26 mouse cellular contexts compared by ENCODE assay signal in genomic region chr12:119398046-119398659, GRCm38 (mm10).
DNase-seq lines count a peak whose midpoint lies in the region; ATAC-seq and TF ChIP-seq lines count a peak whose summit lies in the region.
"Had no signal": no experiment of that assay in that cellular context is flagged by ENCODE, and none has a peak within 500 bp of the region (broad histone marks: within the 10 kb centered on the region; RNA-seq: fewer than 3 reads in every experiment).

No protein-coding gene starts in this region.

- H3K4me1 ChIP-seq in intestine, postnatal 0 days (replicated peaks; ENCODE audit: control insufficient read depth, insufficient read depth, low read length) = no peaks in the 10 kb centered on the region
- no peaks in the 10 kb centered on the region for H3K4me1 ChIP-seq in cerebellum, adult 2 months (ENCODE audit: control insufficient read depth, insufficient read depth, low read length)
- H3K4me1 ChIP-seq: embryonic facial prominence, embryonic 12.5 days; embryonic facial prominence, embryonic 15.5 days; heart, embryonic 12.5 days; heart, embryonic 15.5 days had no signal

- H3K9ac ChIP-seq in intestine, postnatal 0 days (ENCODE audit: low read depth, low read length) = no peak overlapping the region
- H3K9ac ChIP-seq: embryonic facial prominence, embryonic 12.5 days; embryonic facial prominence, embryonic 15.5 days; forebrain, postnatal 0 days; heart, embryonic 12.5 days; heart, embryonic 15.5 days; hindbrain, embryonic 14.5 days had no signal

- ATAC-seq in common myeloid progenitor, adult 5-6 weeks (replicated peaks; ENCODE audit: low read depth, poor library complexity, severe bottlenecking) = 0 out of 2 replicates have a peak, but pooled peaks have one; percentile 25
- peak; percentile 36; the same call in 1 of the 2 replicates for ATAC-seq in intestine, postnatal 0 days
- ATAC-seq in monocyte, adult 5-6 weeks (replicated peaks; ENCODE audit: insufficient number of reproducible peaks, low FRiP score, low TSS enrichment, poor library complexity, severe bottlenecking) = peak; percentile 71
- ATAC-seq: activated CD4-positive, CD25-positive, alpha-beta regulatory T cell, adult 4 months; CD4-positive, CD25-positive, alpha-beta regulatory T cell, adult 4 months; forebrain, embryonic 14.5 days; forebrain, postnatal 0 days; hindbrain, postnatal 0 days had no signal

- no peaks in the 10 kb centered on the region for H3K9me3 ChIP-seq in intestine, postnatal 0 days (ENCODE audit: control insufficient read depth)
- H3K9me3 ChIP-seq: embryonic facial prominence, embryonic 12.5 days; embryonic facial prominence, embryonic 15.5 days; heart, embryonic 12.5 days; heart, embryonic 15.5 days had no signal

- H3K4me3 ChIP-seq in intestine, postnatal 0 days (ENCODE audit: low read depth, low read length) = no peak overlapping the region
- H3K4me3 ChIP-seq in cerebellum, adult 2 months (replicated peaks; ENCODE audit: insufficient read depth, low read depth, low read length) = no peak overlapping the region
- H3K4me3 ChIP-seq: embryonic facial prominence, embryonic 12.5 days; embryonic facial prominence, embryonic 15.5 days; gastrocnemius, adult 2 months; heart, embryonic 12.5 days; heart, embryonic 15.5 days had no signal

- H3K4me2 ChIP-seq in intestine, postnatal 0 days (replicated peaks; ENCODE audit: low read depth) = no peak overlapping the region
- H3K4me2 ChIP-seq: embryonic facial prominence, embryonic 12.5 days; embryonic facial prominence, embryonic 15.5 days; heart, embryonic 12.5 days; heart, embryonic 15.5 days; hindbrain, embryonic 14.5 days had no signal

- no peak for TF ChIP-seq POLR2A in cerebellum, adult 2 months (IDR thresholded peaks at IDR 0.05; ENCODE audit: borderline replicate concordance, insufficient read depth, low read length)

- no peaks in the 10 kb centered on the region for H3K27me3 ChIP-seq in intestine, postnatal 0 days (replicated peaks; ENCODE audit: control insufficient read depth, insufficient read depth, low read length)
- H3K27me3 ChIP-seq in cerebellum, adult 2 months (ENCODE audit: control insufficient read depth, insufficient read depth, low read length) = no peaks in the 10 kb centered on the region; the same call in 1 of the 2 replicates
- H3K27me3 ChIP-seq: embryonic facial prominence, embryonic 12.5 days; embryonic facial prominence, embryonic 15.5 days; heart, embryonic 12.5 days; heart, embryonic 15.5 days had no signal

- WGBS in intestine, postnatal 0 days = 75% methylated on average over 2 of the region's 2 CpGs
- 84% methylated on average over 2 of the region's 2 CpGs for WGBS in cerebellum, adult 2 months

- no peak overlapping the region for H3K27ac ChIP-seq in intestine, postnatal 0 days (ENCODE audit: low read depth, low read length)
- H3K27ac ChIP-seq in cerebellum, adult 2 months (ENCODE audit: insufficient read depth, low read length) = no peak overlapping the region
- H3K27ac ChIP-seq: embryonic facial prominence, embryonic 12.5 days; embryonic facial prominence, embryonic 15.5 days; gastrocnemius, adult 2 months; heart, embryonic 15.5 days; hindbrain, embryonic 14.5 days; hindbrain, postnatal 0 days had no signal

- DNase-seq in cerebellum, adult 2 months = no peak
- DNase-seq in heart, adult 11 months = no peak
- no peak for DNase-seq in layer of hippocampus, postnatal 10 days (ENCODE audit: low spot score in 2 of 2)
- DNase-seq: adrenal gland, adult 8-10 months; adrenal gland, postnatal 25 days; cerebellum, adult 11-12 months; cerebellum, adult 9-10 months; cerebellum, postnatal 14 days; forebrain, postnatal 0 days; gastrocnemius, adult 2 months; gastrocnemius, postnatal 14 days; heart, adult 18-20 months; heart, postnatal 10 days; heart, postnatal 36 days had no signal

- H3K36me3 ChIP-seq in intestine, postnatal 0 days (ENCODE audit: control insufficient read depth, insufficient read depth) = no peaks in the 10 kb centered on the region
- H3K36me3 ChIP-seq: embryonic facial prominence, embryonic 12.5 days; embryonic facial prominence, embryonic 15.5 days; heart, embryonic 12.5 days; heart, embryonic 15.5 days had no signal

- no peak for TF ChIP-seq CTCF in intestine, postnatal 0 days (IDR thresholded peaks at IDR 0.05; ENCODE audit: low read depth)
- TF ChIP-seq CTCF in cerebellum, adult 2 months (IDR thresholded peaks at IDR 0.05; ENCODE audit: borderline replicate concordance, insufficient read depth, low read depth, low read length) = no peak
